Mouse (Mus musculus): Measurements from ENCODE around the gene Actn1.
"Not testable (repeated sequence)": the region's sequence is repeated elsewhere in the genome, so short reads cannot be mapped to it uniquely, and the experiment has no call there.

The Actn1 gene

DNA sequence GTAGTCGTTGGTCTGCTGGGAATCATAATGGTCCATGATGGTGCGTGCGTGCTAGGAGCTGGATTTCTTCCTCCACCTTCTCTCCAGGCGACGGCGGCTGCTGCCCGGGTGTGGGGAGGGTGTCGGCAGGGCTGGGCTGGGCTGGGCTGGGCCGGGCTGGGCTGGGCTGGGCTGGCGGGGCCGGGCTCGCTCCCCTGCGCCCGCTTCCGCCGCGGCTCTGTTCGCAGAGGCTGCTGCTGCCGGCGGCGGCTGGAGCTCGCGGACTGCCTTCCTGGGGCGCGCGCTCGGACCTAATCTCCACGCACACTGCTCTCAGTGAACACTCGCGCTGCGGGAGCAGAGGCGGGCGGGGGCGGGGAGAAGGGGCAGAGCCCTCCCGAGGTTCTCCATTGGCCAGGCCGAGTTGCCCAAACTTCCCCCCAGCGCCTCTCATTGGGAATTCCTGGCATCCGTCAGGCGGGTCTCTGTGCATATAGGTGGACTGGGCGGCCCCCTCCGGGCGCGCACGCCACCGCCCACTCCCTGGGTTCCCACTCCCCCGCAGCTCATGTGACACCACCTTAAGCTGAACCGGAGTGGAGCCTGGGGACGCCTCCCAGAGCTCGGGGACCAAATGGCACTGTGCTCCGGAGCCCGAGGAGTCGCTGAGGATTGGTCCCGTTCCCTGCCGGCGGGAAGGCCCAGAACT is at the start of gene Actn1:
TSS of gene Actn1 (minus strand) at position 316 of the 688 bp plus-strand sequence.
- peak; percentile 91 for ATAC-seq (ENCODE audit: insufficient number of reproducible peaks, low FRiP score, low TSS enrichment)

DNA sequence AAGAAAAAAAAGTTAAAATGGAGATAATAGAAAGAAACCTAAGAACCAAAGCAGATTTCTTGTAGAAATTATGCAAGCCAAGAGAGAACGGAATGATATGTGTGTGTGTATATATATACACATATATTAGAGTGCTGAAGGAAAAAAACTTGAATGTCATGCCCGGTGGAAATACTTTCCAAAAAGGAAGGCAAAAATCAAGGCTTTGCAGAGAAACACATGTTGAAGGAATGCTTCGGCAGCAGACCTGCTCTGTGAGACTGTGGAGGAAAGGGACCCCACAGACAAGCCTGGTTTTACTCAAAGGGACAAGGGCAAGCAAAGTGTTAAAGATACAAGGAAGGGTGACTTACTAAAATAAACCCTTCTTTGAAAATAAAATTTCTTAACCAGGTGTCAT is 47.4 kb upstream of the Actn1 start:
- ATAC-seq (ENCODE audit: insufficient number of reproducible peaks, low FRiP score, low TSS enrichment) = no peak

DNA sequence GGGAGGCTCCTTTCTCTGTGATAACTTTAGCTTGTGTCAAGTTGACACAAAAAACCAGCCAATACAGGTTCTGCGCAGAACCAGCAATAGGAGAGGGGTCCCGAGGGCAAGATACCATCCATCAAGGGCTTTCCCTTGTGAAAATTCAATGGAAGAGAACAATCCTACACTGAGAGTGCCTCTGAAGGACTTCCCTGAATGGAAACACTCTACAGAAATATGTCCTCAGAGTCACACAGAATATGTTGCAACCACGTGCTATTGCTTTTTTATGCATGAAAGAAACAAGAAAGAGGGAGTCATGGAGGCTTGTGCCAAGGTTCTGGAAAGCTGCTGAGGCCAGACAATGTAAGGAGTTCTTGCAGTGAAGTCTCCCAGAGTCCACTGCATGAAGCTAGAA is 44.3 kb upstream of the Actn1 start:
- no peak for ATAC-seq (ENCODE audit: insufficient number of reproducible peaks, low FRiP score, low TSS enrichment)

DNA sequence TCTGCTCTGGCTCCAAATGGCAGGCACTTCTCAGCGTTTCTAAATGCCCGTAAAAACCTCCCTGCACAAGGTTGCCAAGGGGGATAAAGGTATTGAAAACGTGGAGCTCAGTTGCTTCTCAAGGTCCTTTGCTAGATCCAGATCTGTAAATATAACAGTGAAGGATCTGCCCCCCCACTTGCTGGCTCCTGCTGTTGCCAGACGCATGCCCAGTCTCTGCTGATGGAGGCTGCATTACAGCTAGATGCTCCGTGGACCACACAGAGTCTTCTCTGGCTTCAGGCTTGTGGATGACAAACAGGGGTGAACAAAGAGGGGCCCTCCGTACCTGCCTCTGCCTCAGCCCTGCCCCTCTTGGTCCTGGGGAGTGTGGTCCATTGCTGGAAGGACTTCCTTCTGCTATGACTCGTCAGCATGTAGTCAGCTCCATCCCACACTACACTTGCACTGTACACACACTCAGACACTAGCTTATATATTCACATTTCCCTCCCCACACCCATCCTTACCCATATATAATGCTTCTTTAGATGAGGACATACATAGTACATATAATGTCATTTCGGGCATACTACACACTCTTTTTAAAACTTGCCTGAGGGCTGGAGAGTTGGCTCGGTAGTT is 40.8 kb upstream of the Actn1 start:
- ATAC-seq (ENCODE audit: insufficient number of reproducible peaks, low FRiP score, low TSS enrichment) = no peak

DNA sequence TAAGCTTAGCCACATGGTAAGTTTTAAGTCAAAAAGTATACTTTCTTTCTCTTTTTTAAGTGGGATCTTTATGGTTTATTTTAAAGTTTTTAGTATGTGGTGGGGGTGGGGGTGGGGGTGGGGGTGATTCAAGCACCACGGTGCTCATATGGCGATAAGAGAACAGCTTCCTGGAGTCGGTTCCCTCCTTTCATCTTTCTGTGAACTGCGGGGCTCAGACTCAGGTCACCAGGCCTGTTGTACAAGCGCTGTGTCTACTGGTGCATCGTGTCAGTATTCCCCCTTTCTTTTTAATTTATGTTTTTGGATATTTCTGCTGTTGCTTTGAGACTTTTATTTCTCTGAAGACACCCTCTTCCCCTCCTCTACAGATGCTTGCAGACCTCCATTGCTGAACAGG is 38.5 kb upstream of the Actn1 start:
- ATAC-seq (ENCODE audit: insufficient number of reproducible peaks, low FRiP score, low TSS enrichment) = no peak

DNA sequence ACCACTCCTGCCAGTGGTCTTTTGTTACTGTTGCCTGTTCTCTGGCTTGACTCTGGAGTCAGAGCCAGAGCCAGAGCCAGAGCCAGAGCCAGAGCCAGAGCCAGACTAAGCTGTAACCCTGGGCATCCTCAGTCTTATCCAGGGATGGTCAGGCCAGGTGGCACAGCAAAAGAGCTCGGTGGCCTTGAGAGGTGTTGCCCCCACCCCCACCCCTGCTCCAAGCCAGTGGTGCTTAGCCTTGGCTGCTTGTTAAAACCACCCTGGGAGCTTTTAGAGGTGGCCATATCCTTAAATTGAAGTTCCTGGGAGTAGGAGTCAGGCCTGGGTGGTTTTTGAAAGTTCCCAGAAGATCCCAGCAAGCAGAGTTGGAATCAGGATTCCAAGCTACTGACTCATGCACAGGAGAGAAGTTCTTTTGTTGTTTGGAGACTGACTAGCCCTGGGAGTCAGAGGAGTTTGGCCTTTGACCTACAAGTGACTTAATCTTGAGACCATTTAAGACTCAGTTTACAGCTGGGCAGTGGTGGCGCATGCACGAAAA is 31.8 kb upstream of the Actn1 start:
- ATAC-seq (ENCODE audit: insufficient number of reproducible peaks, low FRiP score, low TSS enrichment) = no peak

DNA sequence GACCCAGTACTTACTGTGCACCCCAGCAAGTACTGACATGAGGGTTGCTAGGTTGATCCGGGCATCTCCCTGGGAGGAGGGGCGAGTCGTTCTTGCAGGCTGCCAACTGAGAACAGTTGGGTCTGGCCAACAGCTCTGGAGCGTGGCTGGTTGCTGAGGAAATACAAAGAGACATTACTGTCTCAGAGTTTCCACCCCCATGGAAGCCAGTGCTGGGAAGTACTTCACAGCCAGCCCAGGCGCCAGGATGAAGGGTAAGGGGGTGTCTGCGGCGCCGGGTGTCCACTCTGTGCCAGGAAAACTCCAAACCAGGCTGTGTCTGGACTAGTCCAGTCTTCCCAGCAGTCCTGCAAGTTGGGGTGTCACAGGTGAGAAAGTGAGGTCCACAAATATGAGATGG is 30.8 kb upstream of the Actn1 start:
- ATAC-seq (ENCODE audit: insufficient number of reproducible peaks, low FRiP score, low TSS enrichment) = no peak; the same call in 1 of the 2 replicates

DNA sequence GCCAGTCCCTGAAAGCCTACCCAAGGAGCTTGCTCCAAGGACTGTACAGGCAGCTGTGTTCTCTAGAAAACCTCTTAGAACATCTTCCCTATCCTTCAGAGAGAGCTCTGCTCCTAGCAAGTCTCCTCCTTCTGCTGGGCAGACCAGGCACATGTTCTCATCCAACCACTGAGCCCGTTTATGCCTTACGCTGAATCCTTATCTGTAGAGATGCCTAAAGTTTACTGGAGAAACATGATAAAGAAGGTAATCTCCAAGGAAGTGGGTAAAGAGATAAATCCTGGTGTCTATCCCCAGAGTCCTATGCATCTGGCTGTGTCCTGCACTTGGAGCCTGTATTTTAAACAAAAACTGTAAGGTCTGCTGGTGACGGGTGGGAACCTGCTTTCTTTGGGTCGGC is 30.3 kb upstream of the Actn1 start:
- ATAC-seq (ENCODE audit: insufficient number of reproducible peaks, low FRiP score, low TSS enrichment) = no peak

DNA sequence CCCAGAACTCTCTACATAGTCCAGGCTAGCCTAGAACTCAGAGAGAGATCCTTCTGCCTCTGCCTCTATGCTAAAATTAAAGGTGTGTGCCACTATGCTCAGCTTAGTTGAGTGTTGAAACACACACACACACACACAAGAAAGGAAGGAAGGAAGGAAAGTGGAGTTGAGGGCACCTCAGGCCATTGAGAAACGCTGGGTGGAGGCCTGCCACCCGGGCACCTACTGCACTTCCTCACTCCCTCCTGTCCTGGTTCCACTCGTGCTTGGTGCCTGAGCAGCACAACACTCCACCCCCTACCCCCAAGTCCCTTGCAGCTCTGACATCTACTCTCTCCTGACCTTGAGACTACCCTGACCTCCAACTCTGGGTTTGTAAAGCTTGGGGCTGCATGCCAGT is 29.6 kb upstream of the Actn1 start:
- ATAC-seq (ENCODE audit: insufficient number of reproducible peaks, low FRiP score, low TSS enrichment) = no peak

DNA sequence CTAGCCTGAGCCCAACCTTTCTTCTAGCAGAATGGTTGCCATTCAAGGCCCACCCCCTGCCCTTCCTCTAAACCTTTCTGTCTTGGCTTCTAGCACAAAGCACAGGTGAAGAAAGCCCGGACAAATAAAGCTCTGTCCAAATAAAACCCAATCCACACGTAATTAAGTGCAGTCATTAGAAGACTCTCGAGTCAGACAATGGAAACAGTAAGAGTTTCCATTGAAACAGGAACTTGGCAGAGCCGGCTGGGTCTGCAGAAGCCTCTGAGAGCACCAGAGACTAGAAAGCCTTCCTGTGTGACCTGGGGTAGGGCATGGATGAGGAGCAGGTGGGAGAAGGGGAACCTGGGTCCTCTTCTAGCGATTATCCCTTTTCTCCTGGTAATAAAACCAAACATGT is 25.7 kb upstream of the Actn1 start:
- ATAC-seq (ENCODE audit: insufficient number of reproducible peaks, low FRiP score, low TSS enrichment) = no peak

DNA sequence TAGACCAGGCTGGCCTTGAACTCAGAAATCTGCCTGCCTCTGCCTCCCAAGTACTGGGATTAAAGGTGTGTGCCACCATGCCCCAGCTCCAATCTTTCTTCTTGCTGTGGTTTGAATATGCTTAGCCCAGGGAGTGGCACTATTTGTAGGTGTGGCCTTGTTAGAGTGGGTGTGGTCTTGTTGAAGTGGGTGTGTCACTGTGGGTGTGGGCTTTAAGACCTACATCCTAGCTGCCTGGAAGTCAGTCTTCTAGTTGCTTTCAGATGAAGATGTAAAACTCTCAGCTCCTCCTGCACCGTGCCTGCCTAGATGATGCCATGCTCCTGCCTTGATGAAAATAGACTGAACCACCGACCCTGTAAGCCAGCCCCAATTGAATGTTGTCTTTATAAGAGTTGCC is 24.1 kb upstream of the Actn1 start:
- ATAC-seq (ENCODE audit: insufficient number of reproducible peaks, low FRiP score, low TSS enrichment) = not testable (repeated sequence)

DNA sequence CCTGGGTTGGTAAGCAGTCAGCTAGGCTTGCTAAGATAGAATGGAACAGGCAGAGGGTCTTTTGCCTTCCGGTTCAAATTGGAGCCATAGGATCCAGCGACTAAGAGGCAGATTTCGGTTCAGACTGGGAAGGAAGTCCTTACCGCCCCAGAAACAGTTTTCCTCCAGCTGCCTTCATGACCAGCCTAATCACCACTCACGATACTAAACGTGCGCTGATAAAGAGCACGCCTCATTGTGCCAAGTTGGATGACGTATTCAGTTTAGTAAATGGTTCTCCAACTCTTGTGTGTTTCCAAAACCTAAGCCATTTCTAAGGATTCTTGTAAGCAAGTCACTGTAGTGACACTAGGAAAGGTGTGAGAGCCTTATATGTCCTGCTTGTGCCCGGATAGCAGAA is 18.7 kb upstream of the Actn1 start:
- no peak for ATAC-seq (ENCODE audit: insufficient number of reproducible peaks, low FRiP score, low TSS enrichment)

DNA sequence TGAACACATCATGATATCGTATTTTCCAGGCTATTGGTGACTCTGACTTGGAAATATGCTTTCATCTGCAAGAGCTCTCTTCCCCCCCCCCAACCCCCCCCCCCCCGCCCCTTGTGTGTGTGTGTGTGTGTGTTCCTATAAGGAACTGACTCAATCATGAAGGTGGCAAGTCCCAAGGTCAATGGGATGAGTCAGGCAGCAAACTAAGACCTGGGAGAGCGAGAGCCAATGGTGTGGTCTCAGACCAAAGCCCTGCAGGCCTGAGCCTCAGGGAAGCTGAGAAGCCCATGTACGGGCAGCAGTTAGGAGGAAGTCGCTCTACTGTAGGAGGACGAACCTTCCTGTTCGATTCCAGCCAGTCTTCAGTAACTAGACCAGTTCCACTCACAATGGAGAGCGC is 17.3 kb upstream of the Actn1 start:
- ATAC-seq (ENCODE audit: insufficient number of reproducible peaks, low FRiP score, low TSS enrichment) = no peak

DNA sequence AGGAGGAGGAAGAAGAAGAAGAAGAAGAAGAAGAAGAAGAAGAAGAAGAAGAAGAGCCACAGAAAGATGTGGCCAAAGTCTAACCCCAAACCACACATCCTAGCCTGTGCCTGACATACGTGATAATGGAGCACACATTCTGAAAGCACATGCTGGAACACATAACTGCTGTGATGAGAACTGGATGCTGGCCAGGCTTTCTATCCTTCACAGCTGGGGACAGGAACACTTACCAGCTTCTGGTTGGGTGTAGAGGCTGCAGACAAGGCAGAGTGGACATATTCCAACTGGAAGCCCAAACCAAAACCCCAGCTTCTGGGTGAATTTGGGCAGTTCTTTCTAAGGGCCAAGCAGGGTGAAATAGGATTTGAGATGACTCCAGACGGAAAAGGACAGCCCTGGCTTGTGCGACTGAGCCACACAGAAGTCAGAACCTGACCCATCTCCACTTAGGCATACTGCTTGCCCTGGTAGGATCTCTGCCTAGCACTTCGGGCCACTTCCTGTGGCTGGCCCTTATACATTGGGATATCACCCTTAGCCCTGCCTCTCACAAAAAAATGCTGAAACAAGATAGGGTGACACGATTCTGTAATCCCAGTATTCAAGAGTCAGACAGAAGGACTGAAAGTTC is 15.1 kb upstream of the Actn1 start:
- no peak for ATAC-seq (ENCODE audit: insufficient number of reproducible peaks, low FRiP score, low TSS enrichment)

DNA sequence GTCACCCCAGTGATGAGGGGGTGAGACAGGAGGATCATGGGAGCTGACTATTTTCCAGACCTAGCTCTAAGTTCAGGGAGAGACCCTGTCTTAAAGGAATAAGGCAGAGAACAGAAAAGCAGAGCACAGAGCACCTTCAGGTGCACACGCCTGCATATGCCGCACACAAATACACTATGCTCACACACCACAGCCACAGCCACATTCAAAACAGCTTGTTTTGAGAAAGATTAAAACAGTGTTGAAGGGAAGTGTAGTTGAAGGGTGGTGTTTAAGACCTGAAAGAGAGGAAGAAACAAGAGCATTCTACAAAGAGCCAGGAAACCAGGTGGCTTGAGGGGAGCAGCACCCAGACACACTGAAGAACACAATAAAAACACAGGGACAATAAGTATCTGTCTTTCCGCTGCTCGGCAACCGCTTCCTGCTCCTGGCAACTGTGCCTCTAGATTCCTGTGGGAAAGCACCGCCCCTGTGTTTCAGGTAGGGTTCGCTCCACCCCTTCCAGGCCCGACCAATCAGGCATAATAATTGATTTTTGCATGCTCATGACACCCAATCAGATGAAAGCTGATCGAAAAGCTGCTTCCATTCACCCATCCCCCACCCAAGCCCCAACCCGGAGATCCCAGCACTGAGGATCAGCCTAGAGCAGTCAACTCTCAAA is 13.0 kb upstream of the Actn1 start:
- ATAC-seq (ENCODE audit: insufficient number of reproducible peaks, low FRiP score, low TSS enrichment) = 0 out of 2 replicates have a peak, but pooled peaks have one; percentile 15

DNA sequence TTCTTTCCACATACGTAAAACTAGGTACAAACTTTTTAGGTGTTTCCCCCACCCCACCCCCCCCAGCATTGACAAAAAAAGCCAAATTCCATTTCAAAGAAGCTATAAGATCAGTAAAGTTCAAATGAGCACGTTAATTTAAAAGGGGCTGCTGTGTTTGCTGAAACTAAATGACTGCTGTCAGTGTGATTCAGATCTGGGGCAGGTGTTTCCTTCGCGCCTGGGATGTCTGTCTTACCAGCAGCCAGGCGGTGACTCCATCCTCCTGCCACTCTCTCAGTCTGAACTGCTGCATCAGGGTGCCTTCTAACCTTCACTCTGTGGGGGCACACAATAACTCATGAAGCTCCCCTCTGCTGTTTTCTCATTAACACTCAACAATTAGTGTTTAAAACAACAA is 11.6 kb upstream of the Actn1 start:
- ATAC-seq (ENCODE audit: insufficient number of reproducible peaks, low FRiP score, low TSS enrichment) = no peak

DNA sequence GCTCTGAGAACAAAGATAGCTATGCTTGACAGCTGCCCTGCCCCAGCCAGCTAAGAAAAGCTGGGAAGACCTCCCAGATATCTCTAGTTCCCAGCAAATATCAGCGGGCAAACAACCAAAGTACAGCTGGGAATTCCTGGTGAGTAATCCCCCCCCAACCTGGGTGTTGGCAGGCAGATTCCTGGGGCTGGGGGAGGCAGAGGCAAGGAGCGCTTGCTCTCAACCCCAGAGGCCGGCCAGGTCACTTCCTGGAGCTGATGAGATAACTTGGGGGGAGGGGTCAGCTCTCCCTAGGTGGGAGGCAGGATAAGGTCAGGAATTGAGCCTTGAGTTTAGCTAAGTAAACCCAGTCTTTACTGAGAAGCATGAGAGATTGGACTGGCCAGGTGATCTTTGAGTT is 10.8 kb upstream of the Actn1 start:
- ATAC-seq (ENCODE audit: insufficient number of reproducible peaks, low FRiP score, low TSS enrichment) = no peak

DNA sequence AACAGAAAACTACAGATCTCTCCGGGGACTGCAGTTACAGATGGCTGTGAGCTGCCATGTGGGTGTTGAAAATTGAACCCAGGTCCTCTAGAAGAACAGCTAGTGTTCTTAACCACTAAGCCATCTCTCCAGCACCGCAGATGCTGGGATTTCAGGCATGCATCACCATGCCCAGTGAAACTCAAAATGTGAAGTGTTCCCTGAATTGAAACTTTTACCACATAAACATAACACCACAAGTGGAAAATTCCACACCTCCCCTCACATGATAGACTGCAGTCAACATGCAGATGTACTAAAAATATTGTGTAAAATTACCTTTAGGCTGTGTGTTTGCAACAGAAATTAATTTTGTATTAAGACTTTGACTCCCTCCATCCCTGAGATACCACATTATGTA is 9.1 kb upstream of the Actn1 start:
- no peak for ATAC-seq (ENCODE audit: insufficient number of reproducible peaks, low FRiP score, low TSS enrichment)

DNA sequence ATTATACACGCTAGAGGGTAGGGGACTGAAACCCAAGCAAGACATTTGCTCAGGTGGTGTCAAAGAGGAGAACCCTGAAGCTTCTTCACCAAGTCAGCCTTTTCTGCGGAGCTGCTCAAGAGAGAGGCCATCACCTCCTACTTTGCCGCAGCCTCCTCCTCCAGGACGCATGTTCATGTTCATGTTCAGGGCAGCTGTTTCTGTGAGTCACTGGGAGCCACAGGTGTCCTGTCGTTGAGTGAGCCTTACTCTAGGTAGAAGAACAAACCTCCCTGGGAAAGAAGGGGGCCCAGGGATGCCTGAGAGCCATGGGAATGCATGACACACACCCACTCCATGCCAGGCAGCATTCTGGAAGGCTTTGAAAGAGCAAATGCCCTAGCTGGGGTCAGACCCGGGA is 7.8 kb upstream of the Actn1 start:
- no peak for ATAC-seq (ENCODE audit: insufficient number of reproducible peaks, low FRiP score, low TSS enrichment)

DNA sequence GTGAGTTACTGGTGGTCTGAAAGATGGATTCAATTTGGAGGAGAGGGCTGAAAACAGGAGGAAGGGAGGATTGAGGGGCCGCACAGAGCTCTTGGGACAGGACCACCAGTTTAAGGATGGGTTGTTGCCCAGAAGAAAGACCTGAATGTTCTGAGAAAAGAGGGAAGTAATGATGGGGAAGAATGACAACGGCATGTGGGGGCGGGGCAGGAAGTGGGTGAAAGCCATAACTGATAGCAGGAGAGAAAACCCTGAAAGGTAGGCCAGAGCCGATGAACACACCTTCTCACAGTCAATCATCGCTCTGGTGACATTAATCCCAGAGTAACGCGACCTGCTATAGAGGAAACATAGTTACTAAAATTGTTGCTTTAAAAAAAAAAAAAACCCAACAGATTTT is 4.2 kb upstream of the Actn1 start:
- not testable (repeated sequence) for ATAC-seq (ENCODE audit: insufficient number of reproducible peaks, low FRiP score, low TSS enrichment)
